Mouse (Mus musculus): Measurements from ENCODE around the gene Churc1. TPM values are rescaled to one million over a fixed set of nuclear protein-coding genes. Genes with fewer than 3 reads are reported as not detected.

Gene Churc1
- polyA plus RNA-seq, 1 experiment, result 5.6 TPM

GRCm38 (mm10) chr12:76822651-76823041, 57.3 kb downstream of the Churc1 start, which contains the start of gene Rab15:
Gene Rab15, minus strand, starts transcription at chr12:76822908.
- no peak for TF ChIP-seq FLI1 (IDR thresholded peaks at IDR 0.05; ENCODE audit: low read length)
- no peak for TF ChIP-seq GATA1 (IDR thresholded peaks at IDR 0.05; ENCODE audit: borderline replicate concordance, low read length)
- no peaks in the 10 kb centered on the region for H3K9me3 ChIP-seq
- H3K4me1 ChIP-seq, result peaks cover 31% of the 10 kb centered on the region
- peaks cover 93% of the 10 kb centered on the region for H3K27me3 ChIP-seq (replicated peaks)
- peak within 1 kb of the TSS; percentile 90 for H3K4me3 ChIP-seq (replicated peaks)
- H3K36me3 ChIP-seq (replicated peaks; ENCODE audit: low read length), result no peaks in the 10 kb centered on the region

- peaks cover 70% of the 10 kb centered on the region for H3K27me3 ChIP-seq (replicated peaks)
- peaks cover 31% of the 10 kb centered on the region for H3K4me1 ChIP-seq
- H3K9me3 ChIP-seq, result no peaks in the 10 kb centered on the region
- H3K36me3 ChIP-seq (replicated peaks; ENCODE audit: low read length), result no peaks in the 10 kb centered on the region
- no peak for TF ChIP-seq GATA1 (IDR thresholded peaks at IDR 0.05; ENCODE audit: borderline replicate concordance, low read length)
- TF ChIP-seq FLI1 (IDR thresholded peaks at IDR 0.05; ENCODE audit: low read length), result no peak
- H3K4me3 ChIP-seq (replicated peaks), result no peak overlapping the region
Measured at GRCm38 (mm10) chr12:76825283-76825682, 59.9 kb downstream of the Churc1 start.

GRCm38 (mm10) chr12:76832704-76833103, 67.4 kb downstream of the Churc1 start:
- peaks cover 7% of the 10 kb centered on the region for H3K27me3 ChIP-seq (replicated peaks)
- no peak for TF ChIP-seq GATA1 (IDR thresholded peaks at IDR 0.05; ENCODE audit: borderline replicate concordance, low read length)
- TF ChIP-seq FLI1 (IDR thresholded peaks at IDR 0.05; ENCODE audit: low read length), result no peak

More at GRCm38 (mm10) chr12:76832704-76833103, 67.4 kb downstream of the Churc1 start:
- Histone ChIP-seq H3K4me1 (peaks cover 6% of the 10 kb centered on the region; the same call in 1 of the 2 replicates), H3K4me3 (replicated peaks) (no peak overlapping the region), H3K9me3 (no peaks in the 10 kb centered on the region), H3K36me3 (replicated peaks; ENCODE audit: low read length) (no peaks in the 10 kb centered on the region)

Other genes starting within 250 kb of the Churc1 start
- 2.2 and 4.4 TPM in 2 replicates for gene Plekhg3, start 234.6 kb upstream of the Churc1 start, polyA plus RNA-seq (2012; ENCODE audit: insufficient read depth, low replicate concordance)
- gene Sptb, start 55.0 kb upstream of the Churc1 start, polyA plus RNA-seq (2012; ENCODE audit: insufficient read depth, low replicate concordance), result 23.3 and 25.7 TPM in 2 replicates
- 13.4 and 35.3 TPM in 2 replicates for gene Fntb, start 51 bp downstream of the Churc1 start, polyA plus RNA-seq (2012; ENCODE audit: insufficient read depth, low replicate concordance)
- gene Gpx2, start 30.0 kb downstream of the Churc1 start, polyA plus RNA-seq (2012; ENCODE audit: insufficient read depth, low replicate concordance), result not detected in 2 replicates
- not detected in 2 replicates for gene Rab15, start 57.4 kb downstream of the Churc1 start, polyA plus RNA-seq (2012; ENCODE audit: insufficient read depth, low replicate concordance)
- gene Max, start 196.7 kb downstream of the Churc1 start, polyA plus RNA-seq (2012; ENCODE audit: insufficient read depth, low replicate concordance), result 114 and 143 TPM in 2 replicates

Data from megakaryocyte, embryonic 14.5 days (primary cell).